Mouse (Mus musculus) right cerebral cortex, adult 2 months (tissue): ENCODE data around the gene Dcxr.
"Not testable (repeated sequence)": the region's sequence is repeated elsewhere in the genome, so short reads cannot be mapped to it uniquely, and the experiment has no call there.

Source experiments
- DNase-seq, 2 experiments: peaks; one replicate each; pipeline ENCODE4 v3.0.0; 2021 to 2022; ENCODE audit warnings: low spot score in 2 of 2

The Dcxr gene

DNA sequence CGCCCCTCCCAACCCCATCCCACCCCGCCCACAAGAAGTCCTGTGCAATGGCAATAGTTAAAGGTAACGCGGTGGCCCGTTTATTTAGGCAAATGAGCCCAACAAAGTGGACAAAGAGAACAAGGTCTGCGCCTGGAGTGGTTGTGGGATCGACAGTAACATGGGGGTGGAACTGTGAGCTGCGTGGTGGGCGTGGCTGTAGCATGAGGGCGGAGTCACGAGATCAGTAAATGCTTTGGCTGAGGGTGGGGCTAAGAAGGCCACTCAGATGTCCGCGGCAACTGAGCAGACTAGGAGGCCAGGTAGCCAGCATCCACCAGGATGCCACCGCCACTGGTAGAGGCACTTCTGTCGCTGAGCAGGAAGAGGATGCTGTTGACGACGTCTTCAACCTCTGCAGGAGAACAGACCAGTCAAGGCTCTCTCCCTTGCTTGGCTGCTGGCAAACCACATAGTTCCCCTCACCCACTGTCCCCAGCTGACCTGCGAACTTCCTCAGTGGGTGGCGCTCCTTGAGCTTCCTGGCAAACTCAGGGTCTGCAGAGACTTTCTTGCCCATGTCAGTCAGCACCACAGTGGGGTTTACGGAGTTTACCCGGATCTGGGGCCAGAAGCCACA is 2.5 kb upstream of the Dcxr start:
- DNase-seq: not testable (repeated sequence)

DNA sequence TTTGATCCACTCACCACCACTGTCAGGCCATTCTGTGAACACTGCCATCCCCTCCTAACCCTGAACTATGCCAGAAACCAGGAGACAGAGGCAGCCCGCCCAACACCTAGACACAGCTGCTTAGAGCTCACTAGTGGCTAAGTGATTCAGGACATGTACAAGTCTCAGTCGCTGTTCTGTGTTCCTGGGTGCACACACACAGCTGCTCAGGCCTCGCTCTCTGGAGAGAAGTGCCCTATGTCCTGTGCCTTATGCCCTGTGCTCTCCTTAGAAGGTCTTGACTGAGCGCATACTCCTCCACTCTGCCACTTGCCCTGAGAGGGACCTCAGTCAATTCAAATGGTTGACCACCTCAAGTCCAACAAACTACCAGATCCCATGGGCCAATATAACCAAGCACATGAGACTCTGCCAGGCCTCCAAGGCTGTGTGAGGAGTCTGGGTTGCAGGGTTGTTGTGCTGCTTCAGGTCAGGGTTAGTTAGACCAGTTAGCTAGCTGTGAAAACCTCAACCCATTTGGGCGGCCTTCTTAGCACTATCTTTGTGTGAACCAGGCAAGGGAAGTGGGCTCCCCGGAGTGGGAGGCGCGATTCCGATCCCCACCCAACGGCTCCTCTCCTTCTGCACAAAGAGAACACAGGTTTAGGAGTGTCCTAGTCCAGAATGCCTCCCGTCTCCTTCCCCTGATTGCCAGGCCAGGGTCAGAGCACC is 1.6 kb upstream of the Dcxr start:
- DNase-seq: no peak

DNA sequence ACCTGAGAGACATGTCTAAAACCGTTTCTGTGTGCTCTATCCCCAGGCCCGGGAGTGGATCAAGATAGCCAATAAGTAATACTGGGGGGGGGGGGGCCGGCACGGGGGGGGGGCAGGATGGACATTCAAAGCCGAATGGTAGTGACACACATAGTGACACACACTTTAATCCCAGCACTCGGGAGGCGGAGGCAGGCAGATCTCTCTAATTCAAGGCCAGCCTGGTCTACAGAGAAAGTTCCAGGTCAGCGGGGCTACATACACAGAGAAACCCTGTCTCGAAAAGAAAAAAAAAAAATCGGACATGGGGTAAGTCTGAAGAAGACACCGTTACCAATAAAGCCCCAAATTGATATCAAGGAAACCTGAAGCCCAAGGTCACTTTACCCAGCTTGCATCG is 483 bp upstream of the Dcxr start:
- no peak for DNase-seq

DNA sequence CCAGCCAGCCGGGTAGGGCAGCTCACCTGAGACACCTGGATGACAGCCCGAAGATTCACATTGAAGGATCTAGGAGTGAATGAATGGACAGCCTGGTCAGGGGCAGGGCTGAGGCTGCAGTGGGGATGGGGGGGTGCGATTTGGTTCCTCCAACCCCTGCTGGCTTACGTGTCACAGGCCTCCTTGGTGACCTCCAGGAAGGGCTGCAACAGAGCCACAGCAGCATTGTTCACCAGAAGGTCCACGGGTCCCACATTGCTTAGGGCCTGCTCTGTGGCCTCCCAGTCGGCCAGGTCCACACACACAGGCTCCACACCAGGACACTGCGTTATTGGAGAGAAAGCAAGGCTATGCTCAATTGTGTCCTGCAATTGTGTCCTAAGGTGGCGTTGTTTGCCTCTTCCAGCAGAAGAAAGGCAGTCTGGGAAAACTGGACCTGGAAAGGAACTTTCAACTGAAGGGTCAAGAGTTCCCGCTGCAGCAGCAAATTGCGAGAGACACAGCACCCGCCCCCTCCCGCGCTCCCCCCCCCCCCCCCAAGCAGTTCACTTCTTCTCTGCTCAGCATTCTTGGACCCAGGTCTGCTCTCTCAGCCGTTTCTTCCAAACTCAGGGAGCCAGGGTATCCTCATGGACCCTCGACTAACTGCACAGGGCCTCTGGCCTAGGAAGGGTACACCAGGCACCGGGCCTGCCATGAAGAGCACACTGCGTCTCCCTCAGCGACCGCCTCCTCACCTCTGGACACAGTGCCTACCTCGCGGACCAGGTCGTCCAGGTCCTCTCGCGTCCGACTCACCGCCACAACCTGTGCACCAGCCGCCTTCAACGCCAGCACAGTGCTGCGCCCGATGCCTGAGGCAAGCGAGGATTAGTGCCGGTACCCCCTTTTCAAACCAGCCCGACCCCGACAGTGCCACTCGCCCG is 575 bp downstream of the Dcxr start:
- DNase-seq: no peak

DNA sequence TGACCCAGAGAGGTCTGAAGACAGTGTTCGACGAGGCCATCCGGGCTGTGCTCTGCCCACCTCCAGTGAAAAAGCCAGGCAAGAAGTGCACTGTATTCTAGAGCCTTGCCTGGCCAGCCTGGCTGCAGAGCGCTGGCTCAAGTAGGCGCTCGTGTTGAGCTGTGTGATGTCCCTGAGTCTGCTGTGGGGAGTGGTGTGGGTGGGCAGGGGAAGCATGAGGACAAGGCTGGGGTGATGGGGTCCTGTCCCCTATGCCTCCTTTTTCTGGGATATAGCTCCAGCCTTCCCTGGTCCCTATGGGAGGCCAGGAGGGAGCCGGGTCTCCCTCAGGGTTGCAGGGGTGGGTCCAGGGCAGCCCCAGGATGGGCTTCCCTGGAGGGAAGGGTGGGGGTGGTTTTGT is 3.6 kb downstream of the Dcxr start:
- no peak for DNase-seq

DNA sequence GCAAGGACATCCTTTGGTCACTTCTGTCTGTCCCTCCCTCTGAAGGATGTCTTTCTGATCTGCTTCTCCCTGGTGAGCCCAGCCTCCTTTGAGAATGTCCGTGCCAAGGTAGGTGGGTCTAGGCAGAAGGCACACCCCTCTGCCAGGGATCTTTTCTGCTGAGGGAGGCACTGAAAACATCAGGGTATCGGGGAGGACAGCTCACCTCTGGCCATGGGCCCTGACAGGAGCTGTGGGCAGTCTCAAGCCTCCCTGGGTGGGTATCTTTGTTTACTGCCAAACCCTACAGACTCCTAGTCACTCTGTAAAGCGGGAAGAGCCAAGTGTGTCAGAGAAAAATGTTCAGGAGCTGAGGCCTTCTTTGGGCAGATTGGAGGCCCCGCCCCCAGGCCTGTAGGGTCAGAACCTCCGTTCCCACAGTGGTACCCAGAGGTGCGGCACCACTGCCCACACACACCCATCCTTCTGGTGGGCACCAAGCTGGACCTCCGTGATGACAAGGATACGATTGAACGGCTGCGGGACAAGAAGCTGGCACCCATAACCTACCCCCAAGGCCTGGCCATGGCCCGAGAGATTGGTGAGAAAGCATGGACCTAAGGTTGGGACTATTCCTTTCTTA is 4.2 kb downstream of the Dcxr start:
- DNase-seq: no peak

DNA sequence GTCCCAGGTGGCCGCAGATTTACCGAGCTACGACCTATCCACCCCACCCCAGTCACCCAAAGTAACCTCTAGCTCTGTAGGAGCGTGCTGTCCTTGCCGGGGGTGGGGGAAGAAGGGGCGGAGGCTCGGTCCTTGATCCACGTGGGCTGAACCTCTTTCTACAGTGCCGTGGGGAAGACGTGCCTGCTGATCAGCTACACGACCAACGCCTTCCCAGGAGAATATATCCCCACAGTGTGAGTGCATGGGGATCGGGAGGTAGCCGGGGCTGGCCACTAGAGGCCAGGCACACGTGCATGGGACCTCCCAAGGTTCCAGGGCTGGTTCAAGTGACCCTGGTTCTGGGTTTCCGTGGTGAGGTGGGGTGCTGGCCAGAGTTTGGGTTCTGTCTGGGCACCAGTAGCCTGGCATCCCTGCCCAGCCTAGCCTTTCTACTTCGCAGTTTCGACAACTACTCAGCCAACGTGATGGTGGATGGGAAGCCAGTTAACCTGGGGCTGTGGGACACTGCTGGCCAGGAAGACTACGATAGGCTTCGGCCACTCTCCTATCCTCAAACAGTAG is 4.9 kb downstream of the Dcxr start:
- no peak for DNase-seq

DNA sequence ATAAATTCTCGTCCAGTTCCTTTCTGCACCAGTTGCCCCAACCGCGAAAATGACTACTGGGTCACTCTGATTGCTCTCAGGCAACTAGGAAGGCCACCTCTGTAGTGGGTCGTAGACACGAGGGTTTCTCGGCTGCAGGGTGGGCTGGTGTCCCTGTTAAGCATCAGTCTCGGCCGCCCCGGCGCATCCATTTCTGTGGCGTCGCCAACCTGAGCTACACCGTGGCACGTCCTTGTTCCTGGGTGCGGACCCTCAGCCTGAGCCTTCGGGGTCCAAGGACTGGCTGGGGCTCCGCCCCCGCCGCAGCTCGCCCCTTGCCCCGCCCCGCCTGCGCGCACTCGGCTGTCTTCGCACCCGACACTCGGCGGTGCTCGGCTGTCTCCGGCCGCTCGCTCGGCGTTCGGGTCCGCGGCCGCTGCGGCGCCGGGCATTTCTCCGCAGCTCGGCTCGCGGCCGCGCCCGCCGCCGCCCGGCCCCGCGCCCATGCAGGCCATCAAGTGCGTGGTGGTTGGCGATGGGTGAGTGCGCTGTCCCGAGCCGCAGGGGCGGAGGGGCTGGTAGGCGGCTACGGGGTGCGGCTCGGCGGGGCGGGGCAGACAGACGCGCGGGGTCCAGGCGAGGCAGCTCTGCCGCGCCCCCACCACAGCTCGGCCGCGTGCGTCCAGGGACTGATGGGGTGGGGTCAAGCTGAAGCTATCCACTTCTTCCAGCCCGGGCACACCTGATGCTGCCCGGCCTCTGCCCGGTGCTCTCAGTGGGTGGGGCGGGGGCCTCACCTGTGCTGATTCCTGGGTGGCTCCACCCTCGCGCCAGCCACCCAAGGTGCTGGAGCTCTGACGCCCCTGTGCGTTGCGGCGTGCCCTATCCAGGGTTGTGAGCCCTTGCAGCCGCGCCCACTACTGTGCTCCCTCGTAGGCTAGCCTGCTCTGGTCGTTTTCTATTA is 5.7 kb downstream of the Dcxr start, which contains the start of gene Rac3:
TSS of gene Rac3 (plus strand) at position 347 of the 943 bp plus-strand sequence.
- peak; percentile 46 to 54 for DNase-seq

DNA sequence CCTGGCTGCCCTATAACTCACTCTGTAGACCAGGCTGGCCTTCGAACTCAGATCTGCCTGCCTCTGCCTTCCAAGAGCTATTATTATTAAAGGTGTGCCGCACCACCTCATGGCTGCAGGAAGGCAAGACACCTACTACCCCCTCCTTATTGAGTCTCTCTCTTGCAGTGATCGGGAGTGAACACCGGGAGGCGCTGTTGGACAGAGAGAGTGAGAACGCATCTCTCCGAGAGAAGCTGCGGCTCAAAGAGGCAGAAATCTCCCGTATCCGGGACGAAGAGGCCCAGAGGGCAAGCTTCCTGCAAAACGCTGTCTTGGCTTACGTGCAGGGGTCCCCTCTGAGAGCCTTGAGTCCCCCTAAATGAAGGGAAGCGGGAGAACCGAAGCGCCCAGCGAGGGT is 6.6 kb downstream of the Dcxr start:
- peak; percentile 79 to 93 for DNase-seq

DNA sequence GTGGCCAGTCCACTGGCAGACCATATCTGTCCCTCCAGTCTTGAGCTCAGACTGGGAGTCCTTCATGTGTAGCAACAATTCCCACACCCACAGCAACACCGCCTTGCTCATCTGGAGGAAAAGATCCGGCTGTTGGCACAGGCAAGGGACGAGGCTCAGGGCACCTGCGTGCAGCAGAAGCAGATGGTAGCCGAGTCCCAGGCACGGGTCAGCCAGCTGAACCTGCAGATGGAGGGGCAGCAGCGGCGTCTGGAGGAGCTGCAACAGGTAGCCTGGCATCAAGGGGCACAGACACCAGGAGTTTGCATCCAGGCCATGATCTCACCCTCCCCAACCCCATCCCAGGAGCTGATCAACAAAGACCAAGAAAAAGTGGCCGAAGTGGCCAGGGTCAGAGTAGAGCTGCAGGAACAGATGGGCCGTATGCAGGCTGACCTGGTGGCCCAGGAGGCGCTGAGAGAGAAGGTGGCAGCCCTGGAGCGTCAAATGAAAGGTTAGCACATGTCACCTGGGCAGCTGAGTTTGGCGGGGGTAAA is 7.2 kb downstream of the Dcxr start:
- no peak for DNase-seq

DNA sequence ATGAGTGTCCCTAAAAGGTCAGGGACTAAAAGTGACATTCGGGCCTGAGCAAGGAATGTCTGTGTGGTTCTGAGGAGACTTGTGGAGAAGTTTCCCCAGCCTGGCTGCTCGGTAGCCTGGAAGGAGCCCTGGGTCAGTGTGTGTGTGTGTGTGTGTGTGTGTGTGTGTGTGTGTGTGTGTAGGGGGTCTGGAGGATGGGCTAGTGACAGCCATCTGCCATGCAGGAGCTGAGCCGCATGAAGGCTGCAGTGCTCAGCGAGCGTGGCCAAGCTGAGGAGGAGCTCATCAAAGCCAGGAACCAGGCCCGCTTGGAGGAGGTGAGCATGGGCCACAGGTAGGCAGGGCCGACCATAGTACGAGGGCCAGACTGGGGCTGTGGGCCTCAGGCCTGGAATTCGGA is 7.8 kb downstream of the Dcxr start:
- DNase-seq: no peak

DNA sequence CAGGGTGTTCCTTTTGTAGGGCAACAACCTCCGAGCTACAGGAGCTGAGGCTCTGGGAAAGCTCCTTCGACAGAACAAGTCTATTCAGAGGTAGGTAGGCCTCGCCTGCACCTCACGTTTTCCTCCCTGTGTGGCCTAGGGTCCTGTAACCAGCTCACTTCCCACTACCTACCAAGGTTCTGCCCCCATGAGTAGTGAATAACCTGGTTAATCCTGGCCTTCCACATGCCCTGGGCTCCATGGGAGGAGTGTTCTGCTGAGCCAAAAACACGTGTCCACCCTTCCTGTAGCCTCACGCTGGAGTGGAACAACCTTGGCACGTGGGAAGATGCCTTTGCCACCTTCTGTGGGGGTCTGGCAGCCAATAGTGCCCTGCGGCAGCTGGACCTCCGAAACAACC is 11.9 kb downstream of the Dcxr start:
- DNase-seq: no peak

DNA sequence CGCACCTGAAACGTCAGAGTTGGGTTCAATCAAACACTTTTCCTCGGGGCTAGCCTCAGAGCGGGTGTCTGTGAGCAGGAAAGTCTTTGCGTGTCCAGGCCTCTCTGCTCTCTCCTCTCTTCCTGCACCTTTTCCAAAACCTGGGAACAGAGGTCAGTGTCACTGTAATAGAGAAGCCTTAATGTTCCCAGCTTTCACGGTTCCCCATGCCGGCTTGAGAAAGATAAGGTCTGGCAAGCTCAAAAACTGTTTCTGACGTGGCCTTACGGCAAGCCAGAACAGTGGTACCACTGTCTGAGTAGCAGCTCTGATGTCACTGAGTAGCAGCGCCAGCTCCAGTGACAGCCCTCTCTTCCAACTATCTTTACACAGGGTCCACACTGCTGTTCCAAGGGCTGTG is 12.5 kb downstream of the Dcxr start:
- DNase-seq: no peak

DNA sequence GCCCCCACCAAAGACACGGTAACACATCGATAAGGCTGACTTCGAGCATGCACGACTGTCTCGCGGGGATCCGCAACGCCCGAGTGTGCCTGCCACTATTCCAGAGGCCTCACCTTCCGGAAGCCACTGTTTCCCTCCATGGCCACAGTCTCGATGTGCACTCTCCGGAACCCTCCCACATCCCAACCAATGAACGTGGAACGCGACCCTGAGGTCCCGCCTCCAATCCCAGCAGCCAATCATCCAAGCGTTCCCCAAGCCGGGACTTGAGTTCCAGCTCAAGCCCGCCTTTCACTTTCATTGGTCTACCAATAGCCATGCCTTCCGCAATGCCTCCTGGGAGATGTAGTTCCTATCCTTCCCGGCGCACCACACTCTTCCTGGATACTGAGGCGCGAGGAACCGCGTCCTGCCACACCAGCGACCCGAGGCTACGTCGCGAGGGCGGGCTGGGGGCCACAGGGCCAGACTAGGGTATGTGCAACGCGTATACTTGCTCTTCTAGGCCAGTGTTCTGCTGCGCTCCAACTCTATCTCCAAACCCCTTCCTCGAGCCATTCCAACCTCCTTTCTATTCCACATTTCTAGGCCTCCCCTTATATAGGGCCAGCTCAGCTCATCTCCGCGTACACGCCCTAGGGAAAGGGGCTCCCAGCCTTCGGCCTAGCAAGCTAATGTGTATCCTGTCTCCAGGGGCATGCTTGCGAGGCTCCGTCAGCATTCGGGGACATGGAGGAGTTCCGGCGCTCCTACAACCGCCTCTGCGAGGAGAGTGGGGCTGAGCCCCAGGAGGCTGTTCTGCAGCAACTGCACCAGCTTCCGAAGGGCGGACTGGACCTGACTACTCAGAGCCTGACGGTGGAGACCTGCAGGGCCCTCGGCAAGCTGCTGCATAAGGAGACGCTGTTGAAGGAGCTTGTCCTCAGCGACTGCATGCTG is 13.2 kb downstream of the Dcxr start, which contains the start of the genes Cenpx and Lrrc45:
TSS of gene Cenpx (minus strand) at position 159 of the 939 bp plus-strand sequence.
TSS of gene Lrrc45 (plus strand) at position 346 of the 939 bp plus-strand sequence.
- DNase-seq: peak; percentile 98 to 99

DNA sequence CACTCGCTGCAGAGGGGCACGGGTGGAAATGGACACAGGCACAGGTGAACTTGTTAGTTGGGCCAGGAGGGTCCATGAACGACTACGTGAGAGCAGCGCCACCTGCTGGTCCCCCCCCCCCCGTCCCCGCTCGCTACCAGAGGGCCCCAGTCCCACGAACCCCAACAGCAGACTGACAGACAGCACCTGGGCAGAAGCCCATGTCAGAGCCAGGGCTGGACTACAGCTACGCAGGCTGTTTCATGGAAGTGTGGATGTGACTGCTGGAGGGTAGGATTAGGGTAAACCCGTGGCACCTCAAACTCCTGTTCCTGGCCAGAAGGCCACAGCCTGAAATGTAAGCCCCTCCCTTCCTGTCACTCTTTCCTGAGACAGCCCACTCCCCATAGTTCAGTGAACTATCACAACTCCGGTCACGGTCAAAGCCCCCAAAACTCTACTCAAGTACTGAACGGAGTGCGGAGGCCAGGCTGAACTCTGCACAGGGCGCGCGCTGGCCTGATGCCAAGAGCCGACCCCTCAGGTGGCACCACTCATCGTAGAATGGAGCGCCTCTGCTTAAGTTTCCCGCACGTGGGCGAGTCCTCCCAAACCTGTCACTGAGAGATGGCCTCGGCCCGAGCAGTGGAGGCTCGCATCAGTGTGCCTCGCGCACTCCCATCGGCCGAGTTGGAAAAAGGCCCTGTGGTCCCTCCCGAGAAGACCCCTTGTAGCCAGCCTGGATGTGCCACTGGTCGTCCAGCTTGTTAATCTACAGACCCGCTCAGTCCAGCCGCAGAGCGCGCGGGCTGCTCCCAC is 14.1 kb downstream of the Dcxr start:
- no peak for DNase-seq

DNA sequence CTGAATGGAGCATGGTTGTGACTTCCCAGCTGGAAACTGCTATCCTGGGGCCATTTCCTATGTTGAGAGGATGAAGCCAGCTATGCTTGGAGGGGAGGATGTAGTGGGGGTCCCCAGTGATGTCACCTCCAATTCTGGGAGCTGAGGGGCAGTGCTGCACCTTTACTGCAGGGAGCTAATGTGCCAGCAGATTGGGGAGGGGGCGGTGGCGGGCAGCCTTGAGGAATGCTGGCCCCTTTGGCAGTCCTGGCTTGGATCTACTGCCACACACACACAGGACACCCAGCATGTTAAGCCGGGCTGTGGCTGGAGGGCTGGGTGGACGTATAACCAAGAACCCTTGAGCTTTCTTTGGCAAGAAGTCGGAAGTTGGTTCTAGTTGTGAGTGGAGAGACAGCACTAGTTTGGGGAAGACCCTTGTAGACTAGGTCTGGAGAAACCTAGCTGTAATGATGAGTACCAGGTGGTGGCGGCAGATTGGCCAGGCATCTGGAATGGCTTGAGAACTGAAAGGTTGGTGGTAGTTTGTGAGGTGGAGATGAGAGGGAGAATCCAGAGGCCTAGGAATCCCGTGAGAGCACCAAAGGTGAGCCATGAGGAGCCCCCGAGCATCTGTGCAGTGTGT is 15.0 kb downstream of the Dcxr start:
- no peak for DNase-seq

DNA sequence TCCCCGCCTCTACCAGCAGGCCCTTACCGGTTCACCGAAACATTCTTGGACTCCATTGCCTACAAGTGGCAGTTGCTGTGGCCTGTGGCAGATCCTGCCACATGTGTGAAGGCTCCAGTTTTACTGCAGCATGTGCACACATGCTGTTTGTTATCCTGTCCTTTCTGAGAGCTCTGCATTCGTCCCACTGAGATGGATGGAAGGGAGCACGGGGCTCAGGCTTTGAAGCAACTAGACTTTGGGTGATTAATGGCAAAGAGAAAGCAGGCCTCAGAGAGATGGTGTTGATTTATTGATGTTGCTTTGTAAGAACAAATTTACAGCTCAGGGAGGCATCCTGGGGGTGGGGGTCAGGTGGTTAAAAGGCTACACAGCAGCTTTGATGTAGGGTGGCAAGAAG is 16.4 kb downstream of the Dcxr start:
- DNase-seq: no peak

DNA sequence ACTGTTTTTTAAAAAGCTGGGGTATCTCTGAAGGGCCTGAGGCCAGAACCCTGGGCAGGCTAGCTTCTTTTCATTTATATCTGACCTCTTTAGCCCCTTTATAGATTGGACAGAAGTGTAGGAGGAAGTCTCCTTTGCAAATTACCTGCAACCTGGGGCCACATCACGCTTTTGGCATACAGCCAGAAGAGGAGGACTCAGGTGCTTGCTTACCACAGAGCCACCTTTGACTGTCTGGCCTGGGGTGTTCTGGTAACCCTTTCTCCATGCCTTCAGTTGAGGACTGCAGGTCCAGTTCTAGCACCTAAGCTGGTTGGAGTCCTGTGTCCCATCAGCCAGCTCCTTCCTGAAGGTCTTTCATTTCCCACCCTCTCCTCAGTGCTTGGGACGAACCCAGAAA is 17.5 kb downstream of the Dcxr start:
- DNase-seq: no peak
